Mouse (Mus musculus) spleen, adult 2 months (tissue): ENCODE data around the gene S100pbp.

Source experiments
- CTCF ChIP-seq: fragments of 200-500 bp; IDR thresholded peaks from 2 replicates; pipeline ENCODE4 v1.5.1; 2011; ENCODE audit warnings: mild to moderate bottlenecking, inconsistent platforms; ENCODE audit not compliant: insufficient read depth, insufficient read length, insufficient replicate concordance; ENCODE audit errors: extremely low read depth
- POLR2A ChIP-seq: fragments of 200-500 bp; IDR thresholded peaks from 2 replicates; pipeline ENCODE4 v1.6.1; 2011; ENCODE audit warnings: low read depth, low read length, inconsistent platforms

DNA sequence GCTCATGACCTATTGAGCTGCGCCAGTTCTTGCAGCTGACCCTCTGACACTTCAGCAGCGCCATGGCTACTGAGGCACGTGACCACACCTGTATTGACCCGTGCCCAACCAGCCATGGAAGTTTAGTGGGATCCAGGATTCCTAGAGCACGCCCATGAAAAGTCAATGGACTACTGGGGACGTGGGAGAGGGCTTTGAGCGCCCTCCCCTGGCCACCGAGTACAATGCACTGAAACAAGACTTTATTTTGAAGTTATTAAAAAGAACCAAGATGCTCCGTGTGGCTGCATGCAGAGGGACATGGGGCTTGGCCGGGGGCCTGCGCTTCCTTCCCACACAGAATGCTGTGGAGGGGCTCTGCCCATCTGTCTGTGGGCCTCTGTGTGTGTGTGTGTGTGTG lies 78.2 kb downstream of the S100pbp start:
- TF ChIP-seq POLR2A (no peak), CTCF (no peak)
